Mouse (Mus musculus): ENCODE data around the gene 1700123O20Rik. TPM values are rescaled to one million over a fixed set of nuclear protein-coding genes. Genes with fewer than 3 reads are reported as not detected.

Gene 1700123O20Rik
- total RNA-seq, 2 experiments from 2014 or later = 25.4 to 27.1 TPM

GRCm38 (mm10) chr14:54676290-54676689, 9.7 kb upstream of the 1700123O20Rik start:
- no peak for DNase-seq (ENCODE audit: low spot score in 2 of 2)

GRCm38 (mm10) chr14:54678657-54679304, 7.2 kb upstream of the 1700123O20Rik start:
- DNase-seq (ENCODE audit: low spot score in 2 of 2) = no peak

GRCm38 (mm10) chr14:54682396-54682795, 3.6 kb upstream of the 1700123O20Rik start:
- no peak for DNase-seq (ENCODE audit: low spot score in 2 of 2)

GRCm38 (mm10) chr14:54685471-54685870, 545 bp upstream of the 1700123O20Rik start:
- DNase-seq (ENCODE audit: low spot score in 2 of 2) = no peak

DNA sequence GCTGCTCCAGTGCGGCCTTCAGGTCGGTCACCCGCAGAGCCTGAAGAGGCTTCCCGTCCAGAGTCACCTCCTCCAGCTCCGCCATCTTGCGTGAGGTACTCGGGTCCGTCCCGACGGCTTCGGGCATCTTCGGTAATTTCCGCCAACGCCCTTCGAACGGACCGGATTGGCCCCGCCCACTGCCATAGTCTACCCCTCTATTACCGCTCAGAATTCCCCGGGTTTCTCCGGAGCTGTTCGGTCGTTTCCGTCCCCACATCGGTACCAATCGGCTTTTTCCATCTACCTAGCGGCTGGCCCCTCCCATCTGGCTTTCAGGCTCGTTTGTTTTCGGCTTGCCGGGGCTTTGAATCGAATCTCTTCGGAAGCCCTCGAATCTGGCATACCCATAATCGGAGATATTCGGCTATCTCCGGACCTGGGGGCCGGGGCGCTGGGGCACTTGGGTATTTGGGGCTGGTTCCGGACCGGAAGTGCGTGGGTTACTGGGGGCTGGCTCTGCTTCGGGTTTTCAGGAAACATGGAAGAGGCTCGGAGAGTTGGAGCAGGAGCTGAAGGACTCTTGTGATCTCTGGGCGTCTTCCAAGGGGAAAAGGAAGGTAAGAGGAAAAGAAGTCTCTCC, 617 bp downstream of the 1700123O20Rik start, which contains the start of gene Acin1:
Gene Acin1, minus strand, starts transcription at position 410 of the 622 bp plus-strand sequence.
- DNase-seq (ENCODE audit: low spot score in 2 of 2) = peak; percentile 100

- DNase-seq (ENCODE audit: low spot score in 2 of 2) = no peak
These were observed 1.2 kb downstream of the 1700123O20Rik start for GRCm38 (mm10) chr14:54687251-54687650.

- DNase-seq (ENCODE audit: low spot score in 2 of 2) = no peak
These were observed 9.0 kb downstream of the 1700123O20Rik start for GRCm38 (mm10) chr14:54695042-54695441.

- no peak for DNase-seq (ENCODE audit: low spot score in 2 of 2)
These were observed 10.7 kb downstream of the 1700123O20Rik start for GRCm38 (mm10) chr14:54696752-54697151.

- no peak for DNase-seq (ENCODE audit: low spot score in 2 of 2)
These were observed 12.7 kb downstream of the 1700123O20Rik start, which contains the start of gene Gm29776 for GRCm38 (mm10) chr14:54698733-54699132. TSS of gene Gm29776 (minus strand) at chr14:54698833.

DNA sequence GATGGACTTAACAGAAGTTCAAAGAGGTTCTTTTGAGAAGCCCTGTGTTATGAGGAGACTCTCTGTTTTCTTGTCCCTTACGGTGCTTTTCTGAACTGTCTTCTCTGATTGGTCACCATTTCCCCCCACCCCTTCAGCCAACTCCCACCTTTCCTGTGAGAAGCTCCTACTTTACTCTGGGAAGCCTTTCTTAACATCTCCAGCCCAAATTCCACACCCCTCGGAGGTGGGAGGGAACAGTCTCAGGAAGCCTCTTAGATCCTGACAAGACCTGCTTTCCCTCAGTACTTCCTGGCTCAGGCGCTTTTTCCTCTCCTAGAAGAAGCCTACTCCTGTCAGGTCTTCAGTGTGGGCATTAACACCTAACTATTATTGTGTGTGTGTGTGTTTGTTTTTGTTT, 13.6 kb downstream of the 1700123O20Rik start:
- DNase-seq (ENCODE audit: low spot score in 2 of 2) = no peak

DNA sequence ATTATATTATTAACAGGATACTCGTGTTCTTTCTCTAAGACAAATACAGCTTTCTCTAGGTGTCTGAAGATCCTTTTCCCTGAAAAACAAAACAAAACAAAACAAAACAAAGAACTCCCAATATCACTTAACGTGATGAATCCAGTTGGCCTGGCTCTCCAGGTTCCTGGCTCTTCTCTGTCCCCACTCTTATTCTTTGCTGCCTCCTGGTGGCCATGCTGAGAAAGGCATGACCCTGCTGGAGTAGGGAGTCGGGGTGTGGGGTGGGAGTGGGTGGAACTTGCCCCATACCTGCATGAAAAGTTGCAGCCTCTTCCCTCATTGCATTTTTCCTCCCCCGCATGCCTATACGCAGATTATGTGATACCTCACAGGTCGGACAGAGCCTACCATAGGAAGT, 15.3 kb downstream of the 1700123O20Rik start:
- peak; percentile 54 to 80 for DNase-seq (ENCODE audit: low spot score in 2 of 2)

- DNase-seq (ENCODE audit: low spot score in 2 of 2) = peak in 1 of 2 experiments; percentile 6
These were observed 17.2 kb downstream of the 1700123O20Rik start for GRCm38 (mm10) chr14:54703207-54703606.

- no peak for DNase-seq (ENCODE audit: low spot score in 2 of 2)
These were observed 19.8 kb downstream of the 1700123O20Rik start for GRCm38 (mm10) chr14:54705844-54706243.

DNA sequence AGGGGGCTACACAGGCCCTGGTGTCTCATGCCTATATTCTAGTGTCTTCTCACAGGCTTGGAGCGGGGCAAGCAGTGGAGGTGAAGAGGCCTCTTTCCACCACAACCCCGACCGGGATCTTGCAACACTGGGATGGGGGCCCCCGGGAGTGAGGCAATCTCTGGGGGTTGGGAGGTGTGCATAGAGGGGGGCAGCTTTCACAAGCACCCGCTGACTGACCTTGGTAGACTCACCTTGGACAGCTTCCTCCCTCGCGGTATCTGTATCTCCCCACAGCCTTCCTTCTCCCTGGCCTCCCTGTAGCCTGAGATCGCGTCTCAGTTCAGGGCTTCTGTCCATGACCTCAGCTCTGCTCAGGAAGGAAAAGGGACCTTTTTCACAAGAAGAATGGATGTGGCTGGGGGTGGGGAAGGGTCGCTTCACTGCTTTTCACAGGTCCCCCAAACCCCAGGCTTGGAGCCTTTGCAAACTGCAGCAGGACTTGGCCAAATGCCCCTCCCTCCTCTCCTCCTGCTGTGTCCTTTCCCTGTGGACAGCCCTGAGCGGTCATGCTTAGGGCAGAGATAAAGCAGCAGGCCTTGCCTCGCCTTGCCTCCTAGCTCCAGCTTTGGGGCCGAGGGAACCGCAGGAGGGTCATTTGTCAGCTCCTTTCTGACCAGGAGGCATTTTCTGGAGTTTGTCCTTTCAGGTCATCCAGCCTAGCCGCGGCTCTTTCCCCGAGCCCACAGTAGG, 20.7 kb downstream of the 1700123O20Rik start:
- DNase-seq (ENCODE audit: low spot score in 2 of 2) = no peak

DNA sequence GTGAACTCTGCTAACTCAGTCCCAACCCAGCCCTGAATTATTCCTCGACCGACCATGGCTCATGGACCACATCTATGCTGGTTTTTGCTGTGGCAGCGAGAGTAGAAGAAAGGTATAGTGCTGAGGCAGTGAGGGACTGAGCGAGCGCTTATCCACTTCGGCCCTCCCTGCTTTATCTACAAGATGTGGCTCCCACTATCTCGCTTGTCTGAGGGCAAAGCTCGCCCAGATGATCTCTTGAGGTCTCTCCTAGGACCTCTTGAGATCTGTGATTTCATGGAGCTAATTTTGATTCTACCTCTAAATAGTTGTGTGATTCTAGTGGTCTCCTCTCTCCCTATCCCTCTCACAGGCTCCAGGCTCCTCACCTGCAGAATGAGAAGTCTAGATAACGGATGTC, 23.0 kb downstream of the 1700123O20Rik start:
- DNase-seq (ENCODE audit: low spot score in 2 of 2) = no peak

GRCm38 (mm10) chr14:54712074-54712473, 26.1 kb downstream of the 1700123O20Rik start, which contains the start of gene Cebpe:
TSS of gene Cebpe (minus strand) at chr14:54712174.
- no peak for DNase-seq (ENCODE audit: low spot score in 2 of 2)

GRCm38 (mm10) chr14:54712861-54713260, 26.8 kb downstream of the 1700123O20Rik start:
- no peak for DNase-seq (ENCODE audit: low spot score in 2 of 2)

- peak in 1 of 2 experiments; percentile 40 for DNase-seq (ENCODE audit: low spot score in 2 of 2)
These were observed 28.1 kb downstream of the 1700123O20Rik start for GRCm38 (mm10) chr14:54714121-54714520.

- DNase-seq (ENCODE audit: low spot score in 2 of 2) = no peak
These were observed 28.6 kb downstream of the 1700123O20Rik start for GRCm38 (mm10) chr14:54714617-54715081.

DNA sequence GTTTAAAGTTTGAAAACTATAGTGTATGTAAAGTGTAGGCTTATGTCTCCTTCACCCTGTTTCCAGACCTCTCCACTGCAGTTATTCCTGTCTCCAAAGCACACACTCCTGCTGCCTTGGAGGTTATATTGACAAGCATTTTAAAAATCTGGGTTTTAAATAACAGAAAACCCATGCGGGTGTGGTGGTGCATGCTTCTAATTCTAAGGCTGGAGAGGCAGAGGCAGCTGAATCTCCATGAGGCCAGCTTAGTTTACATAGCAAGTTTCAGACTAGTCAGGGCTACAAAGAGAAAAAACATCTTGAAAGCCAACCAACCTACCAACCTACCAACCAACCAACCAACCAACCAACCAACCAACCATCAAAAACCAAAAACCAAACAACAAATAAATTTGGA, 29.4 kb downstream of the 1700123O20Rik start:
- DNase-seq (ENCODE audit: low spot score in 2 of 2) = no peak

GRCm38 (mm10) chr14:54720041-54720440, 34.0 kb downstream of the 1700123O20Rik start:
- DNase-seq (ENCODE audit: low spot score in 2 of 2) = no peak

Data from gastrocnemius, postnatal 4 days (tissue).